Mouse (Mus musculus): ENCODE results near the gene Efcab9.

DNA sequence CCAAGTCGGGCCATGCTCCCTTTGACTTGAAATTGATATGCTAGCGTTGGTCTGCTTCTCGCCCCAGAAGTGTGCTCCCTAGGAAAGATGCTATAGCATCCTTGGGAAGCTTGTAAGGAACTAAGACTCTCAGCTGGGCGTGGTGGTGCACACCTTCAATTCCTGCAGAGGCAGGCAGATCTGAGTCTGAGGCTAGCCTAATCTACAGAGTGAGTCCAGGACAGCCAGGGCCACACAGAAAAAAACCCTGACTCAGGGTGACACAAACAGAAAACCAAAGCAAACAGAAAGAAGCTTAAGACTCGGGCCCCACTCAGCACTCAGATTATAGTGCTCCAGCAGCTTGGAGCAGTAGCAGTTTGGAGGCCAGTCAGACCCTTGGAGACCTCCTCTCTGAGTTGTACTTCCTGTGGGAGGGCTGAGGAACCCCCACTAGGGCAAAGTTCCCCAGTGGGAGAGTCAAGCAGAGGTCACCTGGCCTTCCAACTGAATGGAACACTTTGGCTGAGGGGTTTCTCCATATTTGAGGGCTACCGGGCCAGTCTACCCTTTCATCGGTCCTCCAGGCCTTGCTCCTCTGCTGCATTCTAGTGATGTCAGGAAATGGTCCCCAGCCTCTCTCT lies 2.7 kb upstream of the Efcab9 start:
- no peak for TF ChIP-seq CTCF (IDR thresholded peaks at IDR 0.05; ENCODE audit: borderline replicate concordance, insufficient read depth, low read length)
- TF ChIP-seq POLR2A (IDR thresholded peaks at IDR 0.05; ENCODE audit: low read depth, low read length), result no peak

All from embryonic fibroblast, embryonic 13.5 days (primary cell).